Mouse (Mus musculus) heart, embryonic 16.5 days (tissue): ENCODE data around the gene Gm5678. TPM values are rescaled to one million over a fixed set of nuclear protein-coding genes. Genes with fewer than 3 reads are reported as not detected.

Source experiments
- ATAC-seq: fragments of 200-750 bp; cut with Nextera tagmentation; replicated peaks from 2 replicates; pipeline ENCODE4 v1.8.0; 2017; ENCODE audit warnings: moderate number of reproducible peaks; ENCODE audit not compliant: insufficient read depth, low FRiP score; ENCODE audit errors: extremely low read depth
- H3K27ac ChIP-seq: fragments of 300-500 bp; sonication (generic); 2 replicates; pipeline ENCODE4 v1.5.1; 2014; ENCODE audit warnings: mild to moderate bottlenecking, low read length, control low read depth, moderate library complexity
- H3K27me3 ChIP-seq: fragments of 300-500 bp; sonication (generic); 2 replicates; pipeline ENCODE4 v1.6.1; 2014; ENCODE audit warnings: low read length, mixed read lengths; ENCODE audit not compliant: control insufficient read depth, insufficient read depth
- H3K36me3 ChIP-seq: fragments of 300-500 bp; sonication (generic); 2 replicates; pipeline ENCODE4 v1.6.1; 2014; ENCODE audit not compliant: control insufficient read depth, insufficient read depth
- H3K4me1 ChIP-seq: fragments of 300-500 bp; sonication (generic); 2 replicates; pipeline ENCODE4 v1.6.1; 2014; ENCODE audit warnings: low read length, mixed read lengths; ENCODE audit not compliant: control insufficient read depth, insufficient read depth
- H3K4me2 ChIP-seq: fragments of 300-500 bp; sonication (generic); 2 replicates; pipeline ENCODE4 v1.6.1; 2014; ENCODE audit warnings: low read depth, mild to moderate bottlenecking, control low read depth, low read length
- H3K4me3 ChIP-seq: fragments of 300-500 bp; sonication (generic); 2 replicates; pipeline ENCODE4 v1.5.1; 2014; ENCODE audit warnings: mild to moderate bottlenecking, control low read depth, low read length
- H3K9ac ChIP-seq: fragments of 300-500 bp; sonication (generic); 2 replicates; pipeline ENCODE4 v1.6.1; 2014; ENCODE audit warnings: low read length, control low read depth
- H3K9me3 ChIP-seq: fragments of 300-500 bp; sonication (generic); replicated peaks from 2 replicates; pipeline ENCODE4 v1.6.1; 2016; ENCODE audit warnings: low read length; ENCODE audit not compliant: control insufficient read depth
- WGBS: fragments of 180-500 bp; shearing (Covaris S2); extraction: QIAGEN DNeasy Blood & Tissue Kit; methylation state at CpG from one replicate; pipeline ENCODE4 v1.1.7; 2014; 5-methylcytosine and 5-hydroxymethylcytosine counted together
- polyA plus RNA-seq: library from polyadenylated mRNA; unstranded; fragments of >200 nt; fragmentation: Nextera tagmentation; extraction: Ambion mirVana; gene quantifications from 2 replicates; pipeline ENCODE4 v1.2.1, GENCODE M21; 2015

Gene Gm5678
- polyA plus RNA-seq, result not detected in 2 replicates

DNA sequence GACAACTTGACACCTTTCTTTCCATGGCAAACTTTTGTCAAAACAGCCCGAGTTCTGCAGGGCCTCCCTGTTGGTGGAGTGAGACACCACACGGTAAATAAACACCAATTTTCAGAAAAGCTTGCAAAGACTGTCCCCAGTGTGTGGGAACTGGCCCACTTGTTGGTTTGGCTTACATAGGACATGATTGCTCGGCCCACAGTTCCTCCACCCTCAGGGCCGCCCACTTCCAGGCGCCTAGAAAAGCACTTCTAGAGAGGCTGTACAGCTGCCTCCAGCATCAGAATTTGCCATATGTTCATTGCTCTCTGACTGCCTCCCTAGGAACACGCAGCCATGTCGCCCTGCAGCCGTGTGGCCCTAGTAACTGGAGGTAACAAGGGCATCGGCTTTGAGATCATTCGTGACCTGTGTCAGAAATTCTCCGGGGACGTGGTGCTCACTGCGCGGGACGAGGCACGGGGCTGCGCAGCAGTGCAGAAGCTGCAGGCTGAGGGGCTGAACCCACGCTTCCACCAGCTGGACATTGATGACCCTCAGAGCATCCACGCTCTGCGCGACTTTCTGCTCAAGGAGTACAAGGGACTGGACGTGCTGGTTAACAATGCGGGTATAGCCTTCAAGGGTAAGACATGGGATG is at the start of gene Gm5678:
Gene Gm5678 (plus strand): TSS at position 337 of the 640 bp plus-strand sequence.
- no peaks in the 10 kb centered on the region for H3K36me3 ChIP-seq
- no peak for ATAC-seq
- no peak within 1 kb of the TSS for H3K4me3 ChIP-seq
- WGBS, result 69% methylated on average over 23 of the region's 23 CpGs
- H3K27me3 ChIP-seq, result no peaks in the 10 kb centered on the region
- H3K9ac ChIP-seq, result no peak within 1 kb of the TSS
- H3K4me1 ChIP-seq, result no peaks in the 10 kb centered on the region
- no peak within 1 kb of the TSS for H3K27ac ChIP-seq
- H3K4me2 ChIP-seq, result no peak within 1 kb of the TSS
- no peaks in the 10 kb centered on the region for H3K9me3 ChIP-seq

DNA sequence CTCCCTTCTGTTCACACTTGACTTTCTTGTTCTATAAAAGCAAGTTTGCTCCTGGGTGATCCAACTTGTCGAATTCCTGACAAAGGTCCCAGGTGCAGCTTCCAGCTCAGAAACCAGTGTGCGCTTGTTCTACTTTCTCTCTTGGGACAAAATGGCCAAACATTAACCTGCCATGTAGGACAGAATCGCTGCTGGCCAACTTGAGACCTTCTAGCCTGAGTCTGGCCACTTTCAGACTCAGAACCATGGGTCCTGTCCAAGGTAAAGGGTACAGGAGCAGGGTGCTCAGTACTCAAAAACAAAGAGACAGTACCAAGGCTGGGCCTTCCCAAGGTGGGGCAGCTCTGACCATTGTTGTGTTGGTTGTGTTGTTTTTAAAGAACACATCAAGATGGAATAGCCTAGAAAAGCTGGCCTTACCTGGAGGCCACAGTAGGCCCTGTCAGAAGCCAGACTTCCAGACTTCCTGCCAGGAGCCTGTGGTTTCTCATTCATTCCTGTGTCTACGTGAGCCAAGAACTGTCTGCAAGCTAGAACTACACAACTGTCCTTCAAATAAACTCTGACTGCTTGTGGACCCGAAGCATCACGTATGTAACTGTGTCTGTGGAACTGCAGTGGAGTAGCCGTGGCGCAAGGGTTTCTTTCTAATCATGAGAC is 49.4 kb upstream of the Gm5678 start:
- ATAC-seq, result no peak
- WGBS, result 75% methylated on average over 8 of the region's 8 CpGs
- Histone ChIP-seq H3K4me1 (peaks cover 4% of the 10 kb centered on the region; the same call in 1 of the 2 replicates), H3K9ac (no peak overlapping the region), H3K4me2 (no peak overlapping the region), H3K27me3 (no peaks in the 10 kb centered on the region), H3K9me3 (no peaks in the 10 kb centered on the region), H3K36me3 (no peaks in the 10 kb centered on the region), H3K27ac (no peak overlapping the region), H3K4me3 (no peak overlapping the region)

DNA sequence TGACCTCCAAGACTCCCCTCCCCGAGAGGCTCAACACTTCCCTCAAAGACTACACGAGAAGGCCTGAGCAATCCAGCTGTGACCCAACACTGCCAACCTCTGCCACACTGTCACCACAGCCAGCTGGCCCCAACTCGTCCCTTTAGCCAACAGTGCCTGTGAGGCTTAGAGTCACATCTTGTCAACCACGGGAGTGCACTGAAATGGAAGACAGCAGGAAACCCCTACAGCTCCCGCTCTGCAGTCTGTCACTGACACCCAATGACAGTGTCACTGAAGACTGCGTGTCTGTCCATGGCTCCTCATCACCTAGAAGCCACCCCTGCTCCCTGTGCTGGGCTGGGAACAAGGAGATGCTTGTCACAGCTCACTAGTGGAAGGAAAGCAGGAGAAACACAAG is 46.8 kb upstream of the Gm5678 start:
- peak; percentile 60 for ATAC-seq
- 0 out of 2 replicates have a peak overlapping the region, but pooled peaks have one; percentile 32 for H3K27ac ChIP-seq
- H3K9me3 ChIP-seq, result no peaks in the 10 kb centered on the region
- H3K36me3 ChIP-seq, result no peaks in the 10 kb centered on the region
- H3K4me1 ChIP-seq, result peaks cover 7% of the 10 kb centered on the region; the same call in 1 of the 2 replicates
- H3K27me3 ChIP-seq, result no peaks in the 10 kb centered on the region
- H3K9ac ChIP-seq, result no peak overlapping the region
- 31% methylated on average over 6 of the region's 6 CpGs for WGBS
- H3K4me2 ChIP-seq, result no peak overlapping the region
- no peak overlapping the region for H3K4me3 ChIP-seq

DNA sequence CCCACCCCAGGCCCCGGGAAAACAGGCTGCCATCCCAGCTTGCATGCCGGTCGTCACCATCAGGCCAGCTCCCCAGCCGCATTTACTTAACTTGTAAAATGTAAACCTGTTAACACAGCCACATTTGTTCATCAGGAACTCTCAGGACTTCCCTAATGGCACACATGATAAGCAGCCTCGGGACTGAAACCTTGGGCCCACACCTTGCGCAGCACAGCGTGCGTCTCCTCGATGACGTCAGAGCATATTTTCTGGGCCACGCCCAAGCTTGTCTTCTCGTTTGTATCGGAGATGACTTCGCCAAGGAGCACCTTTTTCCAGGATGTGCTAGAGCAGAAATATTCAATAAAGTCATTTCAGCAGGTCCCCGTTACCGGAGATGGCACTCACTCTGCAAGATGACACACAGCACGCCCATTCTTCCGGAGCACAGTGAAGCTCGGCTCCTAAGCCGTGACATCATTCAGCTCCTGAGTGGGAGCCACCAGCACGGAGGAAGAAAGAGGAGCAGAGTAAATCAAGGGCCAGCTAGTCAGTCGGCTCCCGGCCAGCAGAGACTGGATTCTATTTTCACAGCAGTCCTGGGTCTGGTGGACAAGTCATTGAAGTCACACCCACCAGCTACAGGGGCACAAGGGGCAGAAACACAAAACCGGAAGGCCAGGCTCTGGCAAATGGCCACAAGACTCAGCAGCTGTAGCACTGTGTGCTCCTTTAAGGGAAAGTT is 42.8 kb upstream of the Gm5678 start:
- no peak for ATAC-seq
- peaks cover 4% of the 10 kb centered on the region; the same call in 1 of the 2 replicates for H3K36me3 ChIP-seq
- no peak overlapping the region; the same call in 1 of the 2 replicates for H3K9ac ChIP-seq
- 0 out of 2 replicates have a peak, but pooled peaks cover 5% of the 10 kb centered on the region for H3K4me1 ChIP-seq
- H3K4me3 ChIP-seq, result peak overlapping the region; percentile 15; the same call in 1 of the 2 replicates
- H3K4me2 ChIP-seq, result peak overlapping the region; percentile 33
- WGBS, result 76% methylated on average over 24 of the region's 24 CpGs
- no peaks in the 10 kb centered on the region for H3K9me3 ChIP-seq
- peak overlapping the region; percentile 51; the same call in 1 of the 2 replicates for H3K27ac ChIP-seq
- no peaks in the 10 kb centered on the region for H3K27me3 ChIP-seq

DNA sequence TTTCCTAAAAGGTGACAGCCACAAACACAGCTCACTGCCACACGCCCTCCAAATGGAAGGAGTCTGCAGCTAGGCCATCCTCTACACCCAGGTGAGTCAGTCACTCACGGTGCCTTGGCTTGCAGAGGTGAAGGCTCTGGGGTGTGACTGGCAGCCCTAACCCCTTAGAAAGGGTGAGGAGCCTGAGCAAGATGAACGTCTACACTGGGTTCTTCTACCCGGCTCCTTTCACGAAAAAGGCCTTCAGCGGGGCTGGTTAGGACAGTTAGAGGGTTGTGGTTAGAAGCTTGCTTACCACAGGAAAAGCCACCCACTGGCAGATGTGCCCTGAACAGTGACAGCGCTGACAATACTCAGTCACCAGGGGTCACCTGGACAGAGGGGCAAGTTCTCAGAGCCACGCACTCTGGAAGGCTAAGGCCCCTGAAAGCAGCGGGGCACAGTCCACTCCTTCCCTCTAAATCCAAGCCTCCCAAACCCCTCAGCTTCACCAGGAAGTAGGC is 42.1 kb upstream of the Gm5678 start:
- Histone ChIP-seq H3K27me3 (no peaks in the 10 kb centered on the region), H3K27ac (peak overlapping the region; percentile 51), H3K4me2 (peak overlapping the region; percentile 33), H3K4me1 (0 out of 2 replicates have a peak, but pooled peaks cover 5% of the 10 kb centered on the region), H3K9ac (no peak overlapping the region; the same call in 1 of the 2 replicates), H3K9me3 (no peaks in the 10 kb centered on the region), H3K36me3 (peaks cover 10% of the 10 kb centered on the region; the same call in 1 of the 2 replicates), H3K4me3 (peak overlapping the region; percentile 15; the same call in 1 of the 2 replicates)
- WGBS, result 90% methylated on average over 9 of the region's 9 CpGs
- ATAC-seq, result peak; percentile 34; the same call in 1 of the 2 replicates

DNA sequence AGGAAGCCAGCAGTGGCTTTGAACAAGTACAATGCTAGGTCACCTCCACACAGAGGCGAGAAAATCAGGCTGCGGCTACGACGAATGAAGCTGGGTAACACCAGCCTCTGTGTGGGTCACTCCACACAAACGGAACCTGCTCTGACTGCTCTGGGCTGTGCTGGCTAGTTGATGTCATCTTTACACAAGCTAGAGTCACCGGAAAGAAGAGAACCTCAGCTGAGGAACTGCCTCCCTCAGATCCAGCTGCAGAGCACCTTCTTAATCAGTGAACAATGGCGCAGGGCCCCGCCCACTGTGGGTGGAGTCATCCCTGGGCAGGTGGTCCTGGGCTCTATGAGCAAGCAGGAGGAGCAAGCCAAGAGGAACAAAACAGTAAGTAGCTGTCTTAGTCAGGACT is 41.5 kb upstream of the Gm5678 start:
- 78% methylated on average over 8 of the region's 8 CpGs for WGBS
- Histone ChIP-seq H3K36me3 (peaks cover 10% of the 10 kb centered on the region; the same call in 1 of the 2 replicates), H3K9ac (no peak overlapping the region), H3K27ac (peak overlapping the region; percentile 45), H3K9me3 (no peaks in the 10 kb centered on the region), H3K27me3 (no peaks in the 10 kb centered on the region), H3K4me3 (peak overlapping the region; percentile 10; the same call in 1 of the 2 replicates), H3K4me1 (0 out of 2 replicates have a peak, but pooled peaks cover 3% of the 10 kb centered on the region), H3K4me2 (peak overlapping the region; percentile 28; the same call in 1 of the 2 replicates)
- ATAC-seq, result peak; percentile 53; the same call in 1 of the 2 replicates

DNA sequence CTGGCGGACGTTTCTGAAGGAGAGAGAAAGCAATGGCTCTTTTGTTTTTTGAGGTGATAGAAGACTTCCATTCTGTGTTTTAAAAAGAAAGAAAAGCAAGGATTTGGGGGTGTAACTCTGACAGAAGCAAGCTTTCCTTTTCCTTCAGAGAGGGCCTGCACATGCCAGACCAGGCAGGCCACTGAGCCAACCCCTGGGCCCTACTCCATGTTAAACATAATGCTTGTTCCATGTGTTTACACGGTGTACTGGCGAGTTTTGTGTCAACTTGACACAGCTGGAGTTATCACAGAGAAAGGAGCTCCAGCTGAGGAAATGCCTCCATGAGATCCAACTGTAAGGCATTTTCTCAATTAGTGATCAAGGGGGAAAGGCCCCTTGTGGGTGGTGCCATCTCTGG is 39.6 kb upstream of the Gm5678 start:
- no peak overlapping the region for H3K27ac ChIP-seq

DNA sequence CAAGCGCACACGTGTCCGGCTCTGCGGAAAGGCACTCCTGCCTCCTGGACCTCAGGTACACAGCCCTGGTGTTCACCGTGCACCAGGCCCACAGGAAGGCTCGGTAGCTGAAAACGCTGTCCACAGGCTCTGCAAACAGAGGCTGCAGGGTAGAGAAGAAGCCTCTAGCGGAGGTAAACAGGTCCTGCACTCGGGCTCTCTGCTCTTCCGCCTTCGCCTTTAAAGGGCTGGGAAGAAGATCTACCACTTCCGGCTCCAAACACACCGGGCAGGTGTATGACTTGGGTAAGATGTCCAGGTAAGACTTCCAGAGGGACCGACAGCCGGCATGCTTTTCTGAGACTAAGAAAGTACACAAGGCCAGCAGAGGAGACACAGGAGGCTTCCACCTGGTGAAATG is 37.0 kb upstream of the Gm5678 start:
- Histone ChIP-seq H3K36me3 (peaks cover 19% of the 10 kb centered on the region; the same call in 1 of the 2 replicates), H3K9ac (no peak overlapping the region), H3K4me1 (no peaks in the 10 kb centered on the region), H3K4me2 (no peak overlapping the region), H3K27ac (no peak overlapping the region), H3K4me3 (no peak overlapping the region), H3K9me3 (no peaks in the 10 kb centered on the region), H3K27me3 (no peaks in the 10 kb centered on the region)
- ATAC-seq, result no peak
- WGBS, result 88% methylated on average over 15 of the region's 15 CpGs

More for the DNA sequence above, 39.6 kb upstream of the Gm5678 start:
- Histone ChIP-seq H3K4me2 (no peak overlapping the region), H3K4me3 (no peak overlapping the region), H3K4me1 (0 out of 2 replicates have a peak, but pooled peaks cover 3% of the 10 kb centered on the region), H3K9ac (no peak overlapping the region), H3K9me3 (no peaks in the 10 kb centered on the region), H3K27me3 (no peaks in the 10 kb centered on the region), H3K36me3 (peaks cover 14% of the 10 kb centered on the region; the same call in 1 of the 2 replicates)
- WGBS, result 44% methylated on average over 4 of the region's 4 CpGs
- ATAC-seq, result no peak
